Mouse (Mus musculus): Measurements from ENCODE around the gene Epp13. TPM values are rescaled to one million over a fixed set of nuclear protein-coding genes. Genes with fewer than 3 reads are reported as not detected.
A peak's percentile ranks its signal among the peaks of the same experiment; 100 is the strongest.
"Not testable (repeated sequence)": the region's sequence is repeated elsewhere in the genome, so short reads cannot be mapped to it uniquely, and the experiment has no call there.

The Epp13 gene
- total RNA-seq, 2 experiments from 2014 or later = not detected

GRCm38 (mm10) chr7:6283451-6284075 lies 31.1 kb downstream of the Epp13 start:
- intact Hi-C loops (cut with DNase I) = loop anchor here (5.0 to 10.0 kb wide), 2 partner anchors 41 to 149 kb away; no protein-coding TSS in a partner anchor
- DNase-seq (ENCODE audit: low spot score in 2 of 2) = peak; percentile 83 to 91

DNA sequence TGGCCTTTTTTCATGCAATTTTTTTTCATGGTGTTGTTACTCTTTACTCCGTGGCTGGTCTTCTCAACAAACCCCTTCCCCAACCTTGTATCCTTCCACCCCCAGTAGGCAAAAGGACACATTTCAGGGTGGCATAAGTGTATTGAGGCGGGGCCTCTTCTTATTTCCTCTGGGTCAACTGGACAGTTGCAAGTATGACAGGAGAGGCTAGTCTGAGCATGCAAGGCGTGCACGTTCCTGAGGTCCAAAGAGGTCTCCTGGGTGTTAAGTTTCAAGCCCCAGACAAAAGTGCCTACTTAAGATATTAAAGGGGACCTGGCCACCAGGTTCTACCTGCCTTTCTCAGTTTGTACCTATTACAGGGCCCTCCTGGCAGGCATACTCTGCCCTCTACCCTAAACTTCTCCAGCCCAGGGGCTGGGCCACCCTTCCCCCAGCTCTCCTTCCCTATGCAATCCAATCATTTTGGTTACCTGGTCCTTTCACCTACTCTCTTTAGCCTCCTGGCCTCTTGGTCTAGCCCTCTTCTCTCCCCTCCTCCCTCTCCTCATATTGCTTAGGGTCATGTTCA lies 32.0 kb downstream of the Epp13 start:
- peak in 1 of 2 experiments; percentile 8 for DNase-seq (ENCODE audit: low spot score in 2 of 2)
- intact Hi-C loops (cut with DNase I) = loop anchor here (5.0 to 10.0 kb wide), 2 partner anchors 42 to 150 kb away; no protein-coding TSS in a partner anchor

GRCm38 (mm10) chr7:6285366-6285765 lies 32.9 kb downstream of the Epp13 start:
- intact Hi-C loops (cut with DNase I) = loop anchor here (10.0 kb wide), 1 partner anchor 151 kb away; no protein-coding TSS in a partner anchor

DNA sequence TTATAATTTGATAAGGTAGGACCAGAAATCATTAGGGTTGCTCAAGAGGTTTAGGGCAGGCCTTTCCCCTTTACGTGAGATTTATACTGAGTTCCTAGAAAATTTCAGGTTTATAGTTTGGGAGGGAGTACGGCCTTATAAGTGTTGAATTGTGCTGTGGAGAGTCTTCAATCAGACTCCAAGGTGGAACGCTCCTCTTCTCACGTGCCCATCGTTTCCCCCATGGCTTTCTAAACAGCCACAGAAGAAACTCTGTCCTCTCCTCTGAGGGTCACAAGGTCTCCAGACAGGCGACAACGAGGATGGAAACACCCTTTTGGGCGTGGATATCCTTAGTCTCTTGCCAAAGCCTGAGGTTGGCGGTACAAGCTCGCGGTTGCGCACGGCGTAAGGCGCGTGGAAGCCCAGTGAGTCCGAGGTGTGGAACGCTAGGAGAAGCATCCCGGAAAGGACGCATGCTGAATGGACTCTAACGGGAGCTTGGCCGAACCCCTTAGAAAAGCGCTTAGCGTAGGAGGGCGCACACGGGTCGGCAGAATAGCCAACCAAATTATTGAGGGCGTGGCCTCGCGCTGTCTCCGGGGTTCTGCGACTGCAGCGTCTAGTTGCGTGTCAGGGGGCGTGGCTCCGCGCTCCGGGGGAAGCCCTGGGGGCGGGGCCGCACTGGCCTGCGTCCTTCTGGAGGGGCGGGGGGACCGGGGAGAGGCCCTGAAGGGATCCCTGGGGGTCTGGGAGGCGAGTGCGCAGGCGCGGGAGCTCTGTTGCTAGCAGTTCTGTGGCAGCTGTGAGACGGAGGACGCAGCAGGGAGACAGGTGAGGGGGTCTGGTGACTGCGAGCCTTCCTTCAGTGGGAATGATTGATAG lies 33.6 kb downstream of the Epp13 start, which contains the start of gene Zfp667:
Gene Zfp667 (plus strand): TSS at position 738 of the 864 bp plus-strand sequence.
- intact Hi-C loops (cut with DNase I) = loop anchor here (10.0 kb wide), 1 partner anchor 151 kb away; no protein-coding TSS in a partner anchor

More at GRCm38 (mm10) chr7:6285366-6285765, 32.9 kb downstream of the Epp13 start:
- DNase-seq (ENCODE audit: low spot score in 2 of 2) = no peak

DNA sequence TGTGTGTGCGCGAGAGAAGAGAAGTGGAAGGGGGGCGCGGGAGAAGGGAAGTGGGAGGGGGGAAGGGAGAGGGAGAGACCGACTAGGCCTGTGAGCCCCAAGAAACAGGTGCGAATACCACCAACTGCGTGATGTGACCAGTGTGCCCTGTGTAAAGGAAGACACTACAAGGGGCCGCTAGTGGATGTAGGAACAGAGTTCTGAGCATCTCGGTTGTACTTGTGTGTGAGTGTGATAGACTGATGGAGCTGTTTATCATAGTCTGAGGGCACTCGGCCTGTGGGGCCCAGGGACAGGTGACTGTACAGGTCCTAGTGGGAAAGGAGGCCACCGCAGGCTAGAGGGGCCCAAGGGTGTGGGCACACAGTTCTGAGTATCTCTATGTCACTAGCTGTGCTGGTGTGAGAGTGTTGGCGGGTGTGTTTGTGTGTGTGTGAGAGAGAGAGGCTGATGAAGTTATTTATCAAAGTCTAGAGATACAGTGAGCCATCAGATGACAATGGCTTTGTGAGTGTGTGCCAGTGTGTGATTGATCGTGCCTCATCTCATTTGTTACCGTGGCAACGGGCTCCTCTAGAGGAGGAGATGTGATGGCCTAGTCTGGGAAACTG lies 34.5 kb downstream of the Epp13 start:
- peak; percentile 19 to 56 for DNase-seq (ENCODE audit: low spot score in 2 of 2)
- intact Hi-C loops (cut with DNase I) = loop anchor here (10.0 kb wide), 1 partner anchor 152 kb away; no protein-coding TSS in a partner anchor

More for the DNA sequence above, 33.6 kb downstream of the Epp13 start, which contains the start of gene Zfp667:
- DNase-seq (ENCODE audit: low spot score in 2 of 2) = peak; percentile 99

- intact Hi-C loops (cut with DNase I); DNase-seq (ENCODE audit: low spot score in 2 of 2): not testable (repeated sequence)
These were observed 38.6 kb downstream of the Epp13 start for GRCm38 (mm10) chr7:6291121-6291520.

DNA sequence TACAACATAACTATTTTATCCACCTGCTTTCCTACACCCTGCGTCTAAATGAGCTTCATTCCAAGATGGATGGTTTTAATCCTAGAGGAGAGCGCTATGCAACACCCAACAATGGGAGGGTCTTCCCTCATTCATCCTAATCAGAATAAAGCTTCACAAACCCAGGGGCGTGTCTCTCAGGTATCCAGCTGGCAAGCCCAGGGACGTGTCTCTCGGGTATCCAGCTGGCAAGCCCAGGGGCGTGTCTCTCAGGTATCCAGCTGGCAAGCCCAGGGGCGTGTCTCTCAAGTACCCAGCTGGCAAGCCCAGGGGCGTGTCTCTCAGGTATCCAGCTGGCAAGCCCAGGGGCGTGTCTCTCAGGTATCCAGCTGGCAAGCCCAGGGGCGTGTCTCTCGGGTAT lies 48.3 kb downstream of the Epp13 start:
- intact Hi-C loops (cut with DNase I); DNase-seq (ENCODE audit: low spot score in 2 of 2): not testable (repeated sequence)

GRCm38 (mm10) chr7:6330458-6331232 lies 78.1 kb downstream of the Epp13 start:
- DNase-seq (ENCODE audit: low spot score in 2 of 2) = peak; percentile 40 to 81
- intact Hi-C loops (cut with DNase I) = no loop called here

- intact Hi-C loops (cut with DNase I) = no loop called here
- peak; percentile 89 to 90 for DNase-seq (ENCODE audit: low spot score in 2 of 2)
These were observed 78.9 kb downstream of the Epp13 start, which contains the start of gene Zfp583 for GRCm38 (mm10) chr7:6331233-6331956. Zfp583 (minus strand) TSS chr7:6331285.

Other genes with a start within 250 kb of the Epp13 start
- gene Vmn1r65, start 241.7 kb upstream of the Epp13 start, total RNA-seq (2021) = not detected
- not detected for gene Nlrp4c, start 207.5 kb upstream of the Epp13 start, total RNA-seq (2021)
- gene Zfp787, start 96.7 kb upstream of the Epp13 start, total RNA-seq (2021) = 10 to 100 TPM; 26.9 to 29.1 TPM
- gene Zfp444, start 80.5 kb upstream of the Epp13 start, total RNA-seq (2021) = 10 to 100 TPM; 51.0 to 58.8 TPM
- gene Galp, start 55.6 kb upstream of the Epp13 start, total RNA-seq (2021) = not detected
- not detected for gene Zscan5b, start 30.4 kb upstream of the Epp13 start, total RNA-seq (2021)
- 10 to 100 TPM; 10.1 to 12.1 TPM for gene Zfp667, start 33.9 kb downstream of the Epp13 start, total RNA-seq (2021)
- 10 to 100 TPM; 11.8 to 13.7 TPM for gene Zfp583, start 78.6 kb downstream of the Epp13 start, total RNA-seq (2021)
- gene Gm3854, start 91.0 kb downstream of the Epp13 start, total RNA-seq (2021) = 1 to 10 TPM; 7.4 to 7.5 TPM
- 1 to 10 TPM; 2.9 to 3.1 TPM for gene Zfp78, start 110.6 kb downstream of the Epp13 start, total RNA-seq (2021)
- 1 to 10 TPM; 5.0 to 8.9 TPM for gene Zfp28, start 130.6 kb downstream of the Epp13 start, total RNA-seq (2021)
- gene Smim17, start 146.0 kb downstream of the Epp13 start, total RNA-seq (2021) = 10 to 100 TPM; 15.7 to 17.9 TPM
- gene Gm20715, start 157.6 kb downstream of the Epp13 start, total RNA-seq (2021) = under 1 TPM in 1 of 2 experiments, not detected in 1; 0.37 TPM
- 1 to 10 TPM in 1 of 2 experiments, under 1 TPM in 1; 0.97 to 2.0 TPM for gene Olfr1344, start 186.0 kb downstream of the Epp13 start, total RNA-seq (2021)
- gene Olfr1336, start 203.5 kb downstream of the Epp13 start, total RNA-seq (2021) = not detected
- gene Olfr1346, start 214.4 kb downstream of the Epp13 start, total RNA-seq (2021) = not detected
- not detected for gene Olfr5, start 234.2 kb downstream of the Epp13 start, total RNA-seq (2021)
- not detected for gene Olfr1347, start 247.0 kb downstream of the Epp13 start, total RNA-seq (2021)

All from left cerebral cortex, postnatal 14 days (tissue).